Mouse (Mus musculus) embryo, embryonic 10 days (tissue): ENCODE measurements at regions not wholly inside any gene's neighbourhood (a gene's known extent, or its start where the extent isn't known, plus 50 kb on each side); places are given as distances from the start of the nearest gene placed in this dataset.
"Not testable (repeated sequence)": the region's sequence is repeated elsewhere in the genome, so short reads cannot be mapped to it uniquely, and the experiment has no call there.

Experiments used
- DNase-seq: peaks from one replicate; pipeline ENCODE4 v3.0.0-alpha.2; 2015; ENCODE audit warnings: low spot score

DNA sequence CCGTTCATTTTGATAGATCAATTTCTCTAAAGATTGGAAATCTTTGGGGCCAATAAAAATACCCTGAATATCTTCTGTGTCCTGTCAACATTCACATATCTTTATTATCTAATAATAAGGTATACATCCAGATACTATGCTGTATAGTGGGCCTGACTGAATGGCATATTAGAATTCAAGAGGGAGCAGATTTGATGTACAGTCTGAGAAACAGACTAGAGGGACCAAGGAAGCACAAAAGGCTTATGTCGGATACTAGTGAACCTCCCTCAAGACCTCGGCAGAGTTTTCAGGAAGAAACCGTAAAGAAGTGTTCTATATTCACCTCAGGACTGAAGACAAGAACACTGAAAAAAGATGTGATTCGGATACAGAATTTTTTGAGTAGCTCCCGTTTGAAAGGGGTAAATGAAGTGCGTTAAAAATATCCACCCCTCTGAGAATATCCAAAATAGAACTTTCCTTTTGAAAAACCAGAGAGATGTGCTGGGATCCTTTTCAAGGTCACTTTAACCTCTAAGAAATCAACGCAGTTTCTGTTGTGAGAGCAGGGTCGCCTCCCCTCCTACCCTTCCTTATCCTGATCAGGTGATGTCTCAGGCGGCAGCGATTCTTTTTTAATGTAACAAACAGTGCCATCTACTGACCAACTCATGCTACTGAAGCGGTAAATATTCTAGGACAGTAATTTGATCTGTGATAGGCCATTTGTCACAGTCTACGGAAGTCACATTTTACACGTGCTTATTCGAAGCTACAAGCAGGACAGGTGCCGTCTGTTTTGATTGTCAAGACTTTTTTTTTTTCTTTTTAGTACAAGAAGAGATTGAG, 485.1 kb upstream of the Hsf2 start:
- DNase-seq, result peak; percentile 87

DNA sequence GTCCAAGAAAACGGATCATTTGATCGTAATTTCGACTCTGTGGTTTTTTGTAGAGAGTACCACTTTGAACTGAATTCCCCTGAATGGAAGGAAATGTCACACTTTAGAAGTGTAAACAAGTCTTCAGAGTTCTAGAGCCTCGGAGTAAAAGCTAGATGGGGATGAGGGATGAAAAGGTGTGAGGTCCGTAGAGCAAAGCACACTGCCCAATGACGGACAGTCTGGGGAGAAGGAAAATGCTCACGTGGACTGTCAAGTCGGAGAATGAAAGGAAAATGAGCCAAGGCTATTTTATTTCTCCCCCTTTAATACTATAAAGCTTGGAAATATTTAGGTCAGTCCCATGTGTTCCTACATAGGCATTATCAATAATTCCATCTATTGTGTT, 484.5 kb upstream of the Hsf2 start:
- DNase-seq, result no peak

- DNase-seq, result peak; percentile 23
Measured at GRCm38 (mm10) chr10:57037641-57038040, 448.5 kb upstream of the Hsf2 start.

DNA sequence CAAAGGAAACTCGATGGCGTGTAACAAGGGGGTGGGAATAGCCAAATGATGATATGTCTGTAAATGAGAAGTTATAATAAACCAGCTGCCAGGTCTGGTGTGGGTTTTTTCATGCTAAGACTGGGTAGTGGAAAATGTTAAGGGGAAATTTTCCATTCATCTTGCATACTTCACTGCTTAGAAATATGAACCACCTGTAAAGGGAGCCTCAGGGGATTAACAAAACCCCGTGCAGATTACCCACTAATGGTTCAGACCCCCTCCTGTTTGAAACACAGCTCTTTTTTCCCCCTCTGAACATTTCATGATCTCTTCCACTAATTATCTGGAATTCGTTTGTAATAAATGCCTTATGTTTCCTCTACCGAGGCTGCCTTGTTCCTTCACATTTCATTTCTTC, 446.0 kb upstream of the Hsf2 start:
- no peak for DNase-seq

DNA sequence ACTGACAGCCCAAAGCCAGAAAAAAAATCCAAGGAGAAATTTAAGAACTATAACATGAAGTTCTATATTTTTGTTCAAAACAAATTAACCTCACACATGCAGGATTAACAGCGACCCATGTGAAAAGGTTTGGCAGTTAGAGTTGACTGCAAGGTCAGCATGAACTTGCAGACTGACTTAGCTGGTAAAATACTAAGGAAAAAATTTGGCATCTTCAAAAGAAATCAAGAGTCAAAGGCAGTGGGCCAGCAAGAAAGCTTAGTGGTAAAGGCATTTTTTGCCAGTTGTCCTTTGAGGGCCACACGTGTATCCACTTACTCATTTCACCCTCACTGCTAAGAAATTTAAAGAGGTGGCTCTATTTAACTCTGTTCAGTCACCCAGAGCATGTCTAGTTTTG, 440.2 kb upstream of the Hsf2 start:
- no peak for DNase-seq

DNA sequence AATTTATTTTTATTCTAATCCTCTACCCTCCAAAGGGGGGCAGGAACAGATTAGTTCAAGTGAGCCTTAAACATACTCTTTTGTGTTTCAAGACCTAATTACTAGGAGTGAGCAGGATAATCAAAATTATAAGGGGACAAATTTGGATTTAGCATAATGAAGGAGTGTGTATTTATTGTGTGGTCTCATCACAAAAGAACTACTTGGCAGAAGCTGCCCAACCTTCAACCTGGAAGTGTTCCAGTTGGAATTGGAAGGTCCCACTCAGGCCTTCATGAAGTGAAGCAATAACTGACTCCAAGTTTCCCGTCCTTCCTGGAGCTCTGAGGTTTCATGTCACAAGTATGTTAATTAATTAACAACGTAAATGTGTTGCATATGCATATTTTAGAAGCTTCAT, 439.3 kb upstream of the Hsf2 start:
- DNase-seq, result no peak

GRCm38 (mm10) chr10:57047719-57048118, 438.5 kb upstream of the Hsf2 start:
- no peak for DNase-seq

DNA sequence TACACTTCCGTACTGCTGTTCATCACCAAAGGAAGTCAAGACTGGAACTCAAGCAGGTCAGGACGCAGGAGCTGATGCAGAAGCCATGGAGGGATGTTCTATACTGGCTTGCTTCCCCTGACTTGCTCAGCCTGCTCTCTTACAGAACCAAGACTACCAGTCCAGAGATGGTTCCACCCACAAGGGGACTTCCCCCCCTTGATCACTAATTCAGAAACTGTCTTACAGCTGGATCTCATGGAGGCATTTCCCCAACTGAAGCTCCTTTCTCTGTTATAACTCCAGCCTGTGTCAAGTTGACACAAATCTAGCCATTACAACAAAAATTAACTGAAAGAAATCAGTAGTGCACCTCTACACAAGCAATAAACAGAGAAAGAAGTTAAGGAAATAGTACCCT, 432.8 kb upstream of the Hsf2 start:
- not testable (repeated sequence) for DNase-seq

DNA sequence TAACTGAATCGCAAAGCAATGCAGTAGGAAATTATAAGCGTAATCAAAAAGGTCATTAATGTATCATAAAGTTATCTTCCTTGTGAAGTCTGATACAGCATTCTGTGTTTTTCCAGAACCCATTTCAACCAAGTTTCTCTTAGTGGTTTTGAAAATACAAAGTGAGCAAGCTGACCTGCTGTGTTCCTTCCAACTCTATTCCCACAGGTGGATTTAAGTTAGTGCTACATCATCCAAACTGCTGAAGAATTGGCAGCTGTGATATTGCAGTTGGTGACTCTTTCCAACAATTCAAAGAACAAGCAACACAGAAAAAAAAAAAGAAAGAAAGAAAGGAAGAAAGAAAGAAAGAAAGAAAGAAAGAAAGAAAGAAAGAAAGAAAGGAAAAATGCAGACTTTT, 396.1 kb upstream of the Hsf2 start:
- no peak for DNase-seq

GRCm38 (mm10) chr10:57095920-57096319, 390.3 kb upstream of the Hsf2 start:
- DNase-seq, result no peak

DNA sequence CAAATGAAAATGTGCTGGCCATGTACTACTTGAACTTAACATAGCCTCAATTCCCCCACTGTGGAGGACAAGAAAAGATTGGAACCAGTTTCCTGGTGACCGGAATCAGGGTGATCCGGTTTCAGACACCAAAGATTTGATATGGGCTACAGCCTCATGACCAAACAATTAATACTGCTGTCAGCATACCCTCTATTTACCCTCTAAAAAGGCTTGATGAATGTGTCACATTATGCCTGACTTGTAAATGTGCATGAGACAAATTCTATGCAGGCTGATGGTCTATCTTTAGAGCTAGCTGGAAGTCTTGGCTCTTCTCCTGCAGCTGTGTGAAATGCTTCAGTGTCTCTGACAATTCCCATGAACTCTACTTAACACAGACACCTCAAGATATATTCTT, 372.8 kb upstream of the Hsf2 start:
- no peak for DNase-seq

- DNase-seq, result no peak
Measured at GRCm38 (mm10) chr10:57114696-57115271, 371.4 kb upstream of the Hsf2 start.

DNA sequence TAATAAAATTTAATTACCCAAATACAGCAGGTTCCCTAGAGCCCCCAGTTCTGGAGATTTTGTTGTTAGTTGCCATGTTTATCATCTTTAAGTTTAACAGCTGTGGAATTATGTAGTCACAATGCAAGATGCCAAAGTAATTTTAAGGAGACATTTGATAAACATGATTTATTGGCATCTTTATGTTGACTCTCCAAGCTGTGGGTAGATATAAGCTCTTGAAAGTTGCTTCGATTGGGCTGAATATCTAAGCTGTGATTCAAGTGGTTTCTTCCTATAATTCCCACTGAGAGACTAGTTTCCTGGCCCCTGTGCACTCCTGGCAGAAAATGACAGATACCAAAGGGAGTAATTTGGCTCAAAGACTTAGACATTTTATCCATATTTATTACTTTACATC, 364.7 kb upstream of the Hsf2 start:
- no peak for DNase-seq

DNA sequence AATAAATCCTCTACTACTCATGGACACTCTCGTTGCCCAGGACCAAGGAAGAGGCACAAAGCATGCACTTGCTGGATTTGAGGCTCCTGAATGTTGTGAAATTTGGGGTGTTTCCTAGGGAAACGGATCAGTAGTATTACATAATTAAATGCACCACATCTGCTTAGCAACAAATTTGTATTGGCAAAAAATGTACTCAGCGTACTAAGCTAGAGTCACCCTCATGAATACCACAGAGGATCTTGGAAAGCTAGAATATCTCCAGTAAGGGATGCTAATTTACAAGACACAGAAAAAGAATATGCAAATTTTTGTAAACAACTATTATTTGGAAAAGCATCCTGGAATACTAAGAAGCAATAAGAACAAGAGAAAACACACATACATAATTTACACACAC, 359.0 kb upstream of the Hsf2 start:
- DNase-seq, result no peak

GRCm38 (mm10) chr10:57156426-57156825, 329.8 kb upstream of the Hsf2 start:
- DNase-seq, result no peak

DNA sequence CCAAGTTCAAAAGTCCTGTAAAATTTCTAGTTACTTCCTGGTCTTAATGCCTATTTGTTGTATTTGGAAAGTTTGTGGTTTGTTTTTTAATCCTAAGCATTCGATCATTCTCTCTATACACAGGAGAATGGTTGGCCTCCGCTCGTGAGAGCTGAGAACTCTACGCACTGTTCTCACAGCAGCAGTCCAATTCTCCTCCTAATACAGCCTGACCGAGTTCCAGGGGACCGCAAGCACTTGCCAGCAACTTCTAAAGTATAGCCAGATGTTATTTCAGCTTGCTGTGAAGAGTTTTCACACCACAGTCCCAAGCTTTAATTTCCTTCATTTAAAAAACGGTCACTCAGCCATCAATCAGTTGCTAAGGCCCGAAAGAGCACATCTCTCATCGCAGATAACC, 329.3 kb upstream of the Hsf2 start:
- DNase-seq, result no peak

GRCm38 (mm10) chr10:57160546-57160945, 325.6 kb upstream of the Hsf2 start:
- no peak for DNase-seq

DNA sequence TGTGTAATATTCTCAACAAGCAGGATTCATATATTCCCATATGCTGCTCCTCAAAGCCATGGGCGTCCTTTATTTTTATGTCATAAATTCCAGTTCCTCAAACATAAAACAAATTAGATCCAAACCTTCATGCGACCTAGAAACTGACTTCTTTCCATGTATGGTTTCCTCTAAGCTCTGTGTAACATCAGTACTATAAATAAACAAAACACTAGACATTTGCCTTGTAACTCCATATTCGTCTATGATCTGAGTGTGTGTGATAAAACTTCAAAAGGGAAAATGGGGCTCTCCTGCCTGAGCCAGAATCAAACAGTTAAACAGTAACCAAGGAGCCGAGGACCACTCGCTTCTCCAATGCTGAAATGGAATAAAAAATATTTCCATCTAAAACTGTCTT, 322.8 kb upstream of the Hsf2 start:
- no peak for DNase-seq

GRCm38 (mm10) chr10:57183560-57183959, 302.6 kb upstream of the Hsf2 start:
- DNase-seq, result peak; percentile 64

- no peak for DNase-seq
Measured at GRCm38 (mm10) chr10:57210701-57211100, 275.5 kb upstream of the Hsf2 start.

GRCm38 (mm10) chr10:57231117-57231516, 255.1 kb upstream of the Hsf2 start:
- no peak for DNase-seq

DNA sequence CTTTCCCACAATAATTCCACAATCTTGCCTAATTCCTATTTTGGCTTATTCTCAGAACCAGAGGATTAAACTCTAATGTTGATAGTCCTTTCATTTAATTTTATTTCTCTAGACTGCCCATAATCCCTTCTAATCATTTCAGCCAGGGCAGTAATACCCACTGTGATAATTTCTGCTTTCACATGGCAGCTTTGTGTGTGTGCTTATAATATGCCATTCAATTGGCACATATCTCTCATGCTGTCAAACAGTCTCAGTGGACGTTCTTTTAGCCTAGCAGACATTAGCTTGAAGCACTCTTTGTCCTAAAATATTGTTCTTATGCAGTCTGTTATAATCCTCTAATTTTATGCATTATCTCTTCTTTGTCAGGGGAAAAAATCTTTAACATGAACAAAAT, 205.0 kb upstream of the Hsf2 start:
- DNase-seq, result no peak

DNA sequence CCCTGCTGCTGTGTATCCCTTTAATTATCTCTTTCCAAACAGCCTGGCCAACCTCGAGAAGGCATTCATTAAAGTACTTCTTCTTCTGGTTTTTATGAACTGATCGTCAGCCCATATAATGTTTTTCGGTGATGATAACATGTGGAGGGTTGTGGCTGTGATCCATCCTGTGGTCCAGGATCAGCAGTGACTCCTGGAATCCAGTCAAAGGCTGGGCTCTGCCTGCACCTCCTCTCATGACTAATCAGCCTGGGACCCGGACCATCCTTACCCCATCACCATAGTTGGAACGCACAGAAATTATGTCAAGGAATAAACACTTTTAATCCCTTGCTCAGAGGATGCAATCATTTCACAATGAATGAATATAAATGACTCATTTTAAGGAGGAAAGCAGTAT, 203.3 kb upstream of the Hsf2 start:
- no peak for DNase-seq

- no peak for DNase-seq
Measured at GRCm38 (mm10) chr10:57291596-57291995, 194.6 kb upstream of the Hsf2 start.
